Mouse (Mus musculus) adrenal gland, adult 8-10 months (tissue): Measurements from ENCODE around the gene Etv3. TPM values are rescaled to one million over a fixed set of nuclear protein-coding genes. Genes with fewer than 3 reads are reported as not detected.

ENCODE experiments used
- DNase-seq: peaks from one replicate; pipeline ENCODE4 v3.0.0; 2022
- total RNA-seq, 4 experiments: library from RNA; stranded (reverse); gene quantifications; 2 replicates each; pipeline ENCODE4 v1.2.4; 2022

Gene Etv3
- total RNA-seq, 4 experiments from 2014 or later: 19.4 to 24.6 (median 22.4) TPM

DNA sequence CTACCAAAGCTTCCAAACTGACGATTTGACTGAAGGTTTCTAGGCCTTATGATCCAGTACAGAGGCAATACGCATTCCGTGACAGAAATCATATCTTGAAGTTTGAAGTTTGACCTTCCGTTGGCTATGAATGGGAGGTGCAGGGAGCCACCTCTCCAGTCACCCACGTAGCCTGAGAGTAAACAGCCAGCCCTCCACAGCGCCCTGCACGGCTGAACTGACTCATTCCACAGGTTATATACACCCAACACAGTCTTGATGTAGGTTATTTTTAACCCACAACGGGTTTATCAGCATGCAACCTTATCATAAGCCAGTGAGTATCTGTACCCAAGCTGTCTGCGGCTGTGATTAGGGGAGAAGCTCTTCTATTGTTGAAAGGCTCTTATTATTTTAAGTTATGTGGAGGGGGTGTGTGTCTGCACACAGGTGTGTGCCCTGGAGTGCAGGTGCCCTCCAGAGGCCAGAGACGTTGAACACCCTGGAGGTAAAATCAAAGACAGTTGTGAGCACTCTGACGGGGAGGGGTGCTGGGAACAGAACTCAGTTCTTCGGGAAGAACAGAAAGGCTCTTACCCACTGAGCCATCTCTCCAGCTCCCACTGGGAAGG lies 31.6 kb downstream of the Etv3 start:
- DNase-seq: no peak

DNA sequence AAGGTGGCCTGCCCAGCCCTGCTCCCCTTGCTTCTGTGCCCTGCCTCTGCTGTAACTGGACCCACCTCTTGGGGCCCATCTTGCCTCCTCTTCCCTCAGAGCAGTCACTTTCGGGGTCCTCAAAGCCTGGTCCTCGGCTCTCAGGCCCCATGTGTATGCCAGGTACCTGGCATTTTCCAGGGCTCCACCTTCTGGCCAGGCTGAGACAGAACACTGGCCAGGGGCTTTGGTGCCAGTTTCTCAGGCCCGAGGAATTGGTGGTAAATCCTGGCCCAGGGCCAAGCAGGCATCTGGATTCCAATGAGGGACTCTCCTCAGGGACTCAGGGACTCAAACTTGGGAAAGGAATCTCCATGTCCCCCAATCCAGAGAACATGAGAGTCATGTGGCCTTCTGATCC lies 34.9 kb downstream of the Etv3 start:
- no peak for DNase-seq

DNA sequence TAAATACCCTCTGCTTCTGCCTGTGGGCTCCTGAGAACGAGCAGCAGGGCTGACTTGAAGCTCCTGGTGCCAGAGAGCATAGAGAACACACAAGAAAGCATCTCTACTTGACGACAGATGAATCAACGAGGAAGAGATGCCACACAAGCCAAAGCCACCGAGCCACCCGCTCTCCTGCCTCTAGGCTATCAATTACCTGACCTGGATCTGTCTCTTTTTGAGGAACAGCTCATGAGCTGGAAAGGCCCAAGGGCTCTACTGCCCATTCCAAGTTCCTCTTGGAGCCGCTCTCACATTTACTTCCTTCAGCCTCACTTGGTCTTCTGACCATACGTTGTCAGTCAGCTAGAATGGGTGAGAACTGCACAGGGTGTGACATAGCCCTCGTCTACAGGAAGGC lies 36.2 kb downstream of the Etv3 start:
- DNase-seq: no peak

DNA sequence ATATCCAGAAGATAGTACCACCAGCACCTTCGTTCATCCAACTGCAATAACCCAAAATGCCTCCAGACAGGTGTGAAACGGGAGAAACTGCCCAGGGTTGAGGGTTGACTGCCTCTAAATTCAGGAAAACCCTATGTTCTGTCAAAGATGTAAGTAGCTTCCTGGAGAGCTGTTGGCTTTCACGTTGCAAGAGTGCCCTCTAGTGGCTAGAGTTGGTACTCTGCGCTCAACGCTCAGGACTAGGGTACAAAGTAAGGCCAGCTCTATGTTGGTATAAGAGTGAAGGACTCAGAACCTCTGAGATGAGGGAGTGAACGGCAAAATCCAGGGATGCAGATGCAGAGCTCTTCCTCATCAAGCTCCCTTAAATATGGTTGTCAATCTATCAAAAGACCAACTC lies 37.2 kb downstream of the Etv3 start:
- DNase-seq: peak; percentile 60

DNA sequence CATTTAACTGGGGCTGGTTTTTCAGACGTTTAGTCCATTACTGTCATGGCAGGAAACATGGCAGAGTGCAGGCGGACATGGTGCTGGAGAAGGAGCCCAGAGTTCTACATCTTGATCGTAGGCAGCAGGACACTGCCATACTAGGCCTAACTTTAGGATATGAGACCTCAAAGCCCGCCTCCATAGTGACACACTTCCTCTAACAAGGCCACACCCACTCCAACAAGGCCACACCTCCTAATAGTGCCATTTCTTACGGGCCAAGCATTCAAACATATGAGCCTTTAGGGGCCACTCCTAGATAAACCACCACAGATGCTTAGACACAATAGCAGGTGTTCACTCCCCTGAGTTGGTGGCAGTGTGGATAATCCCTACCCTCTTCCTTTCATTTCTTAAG lies 38.3 kb downstream of the Etv3 start:
- DNase-seq: no peak

DNA sequence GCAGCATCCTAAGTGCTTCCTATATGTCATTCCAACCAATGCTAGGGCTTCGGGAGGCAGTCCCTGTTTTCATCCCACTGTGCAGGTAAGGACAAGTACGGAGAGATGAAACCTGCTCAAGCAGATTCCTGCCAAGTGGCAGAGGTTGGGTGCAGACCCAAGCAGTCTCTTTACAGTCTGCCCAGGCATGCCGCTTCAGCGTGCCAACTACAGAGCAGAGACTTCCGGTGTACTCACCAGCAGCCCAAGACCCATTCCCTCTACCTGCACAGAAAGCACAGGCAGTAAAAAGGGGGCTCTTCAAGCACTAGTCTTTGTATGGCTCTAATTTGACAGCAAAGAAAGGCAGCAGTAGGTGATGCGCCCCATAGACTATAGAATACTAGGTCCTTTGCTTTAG lies 40.4 kb downstream of the Etv3 start:
- no peak for DNase-seq

DNA sequence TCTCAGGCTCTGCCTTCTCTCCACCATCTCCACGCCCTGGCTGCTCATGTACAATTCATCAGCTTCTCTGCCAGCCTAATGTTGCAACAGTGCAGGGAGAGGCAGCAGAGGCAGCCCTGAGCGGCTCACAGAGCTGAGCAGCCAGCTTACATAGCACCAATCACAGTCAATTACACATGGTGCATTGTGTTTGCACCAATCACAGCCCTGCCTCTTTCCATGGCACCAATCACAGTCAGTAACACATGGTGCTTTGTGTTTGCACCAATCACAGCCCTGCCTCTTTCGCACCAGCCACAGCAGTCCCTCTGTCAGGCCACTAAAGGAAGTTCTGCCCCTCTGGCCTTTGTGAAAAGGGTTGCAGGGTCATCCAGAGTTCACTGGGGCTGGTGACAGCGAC lies 40.9 kb downstream of the Etv3 start:
- DNase-seq: peak; percentile 75

DNA sequence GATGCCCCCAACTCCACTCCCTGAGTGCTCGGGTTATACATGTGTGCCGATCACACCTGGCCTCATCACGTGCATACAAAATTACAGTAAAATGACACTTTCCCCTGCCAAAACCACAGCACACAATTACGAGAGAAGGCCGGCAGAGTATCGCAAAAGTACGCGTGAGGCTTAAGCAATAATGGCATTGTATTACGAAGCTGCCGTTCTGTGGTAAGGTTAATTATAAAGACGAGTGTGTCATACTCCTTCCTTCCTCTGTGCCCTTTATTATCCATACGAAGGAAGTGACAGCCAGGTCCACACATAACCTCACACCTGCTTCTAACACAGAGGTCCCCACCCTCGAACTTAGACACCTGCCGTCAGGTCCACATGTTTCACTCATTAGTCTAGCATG lies 42.3 kb downstream of the Etv3 start:
- DNase-seq: no peak

DNA sequence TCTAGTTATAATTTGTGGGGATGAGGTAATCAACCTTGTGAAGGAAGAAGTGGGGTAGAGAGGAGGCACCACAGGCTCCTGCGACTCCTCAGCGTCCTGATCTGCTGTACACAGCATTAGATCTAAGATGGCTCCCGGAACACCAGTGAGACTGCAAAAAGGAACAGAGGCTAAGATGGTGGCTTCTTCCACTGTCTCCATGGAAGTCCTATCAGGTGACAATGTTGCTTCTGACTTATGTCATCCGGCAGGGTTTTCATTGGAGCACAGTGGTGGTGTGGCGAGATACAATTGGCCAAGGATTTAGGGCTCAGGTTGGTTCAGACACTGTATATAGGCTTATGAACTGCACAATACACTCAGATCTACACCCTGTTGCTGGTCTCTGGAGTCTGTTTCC lies 43.5 kb downstream of the Etv3 start:
- no peak for DNase-seq

DNA sequence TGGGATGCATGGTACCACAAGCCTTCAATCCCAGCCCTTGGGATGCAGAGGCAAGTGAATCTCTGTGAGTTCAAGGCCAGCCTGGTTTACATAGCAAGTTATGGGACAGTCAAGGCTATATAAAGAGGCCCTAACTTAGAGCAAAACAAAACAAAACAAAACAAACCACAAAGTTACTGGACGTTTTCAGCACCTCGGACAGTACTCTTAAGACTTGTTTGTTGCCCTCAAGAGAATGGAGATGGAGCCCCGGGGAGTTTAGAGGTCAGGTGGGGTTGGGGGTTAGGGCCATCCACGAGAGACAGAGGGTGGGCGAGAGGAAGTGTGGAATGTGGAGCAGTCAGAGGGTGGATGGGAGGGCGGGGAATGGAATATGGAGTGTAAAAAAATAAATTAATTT lies 50.6 kb downstream of the Etv3 start:
- DNase-seq: no peak

DNA sequence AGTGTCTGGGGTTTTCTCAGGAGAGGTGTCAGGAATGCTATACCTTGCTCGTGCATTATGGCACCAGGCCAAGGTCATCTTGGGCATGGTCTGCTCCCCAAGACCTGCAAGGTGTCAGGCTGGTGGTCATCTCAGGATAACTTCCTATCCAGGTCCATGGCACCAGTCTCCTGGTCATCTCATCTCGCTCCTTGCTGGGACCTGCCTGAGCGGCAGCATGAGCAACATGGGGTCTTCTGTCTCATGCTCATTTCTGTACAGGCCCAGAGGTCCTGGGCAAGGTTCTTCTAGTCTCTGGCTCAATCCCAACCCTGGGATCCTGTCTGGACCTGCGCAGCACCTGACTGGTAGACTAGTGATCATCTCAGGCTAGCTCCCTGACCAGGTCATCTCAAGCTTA lies 57.1 kb downstream of the Etv3 start:
- DNase-seq: no peak

Other genes starting within 250 kb of the Etv3 start
- 1 to 10 TPM in 2 of 4 experiments, under 1 TPM in 2; 0.26 to 5.5 (median 1.5) TPM for gene Cd5l, start 167.5 kb upstream of the Etv3 start, total RNA-seq
- 1 to 10 TPM in 1 of 4 experiments, under 1 TPM in 2, not detected in 1; 0.38 to 1.1 (median 0.56) TPM for gene Fcrl1, start 149.0 kb upstream of the Etv3 start, total RNA-seq
- not detected for gene Fcrl5, start 89.6 kb upstream of the Etv3 start, total RNA-seq
- 10 to 100 TPM; 40.5 to 53.1 (median 47.2) TPM for gene Arhgef11, start 92.2 kb downstream of the Etv3 start, total RNA-seq
- 1 to 10 TPM in 1 of 4 experiments, under 1 TPM in 3; 0.32 to 1.6 (median 0.82) TPM for gene Lrrc71, start 223.2 kb downstream of the Etv3 start, total RNA-seq